Mouse (Mus musculus): ENCODE results near the gene Pikfyve.

- no peak for TF ChIP-seq CTCF (IDR thresholded peaks at IDR 0.05; ENCODE audit: insufficient read depth, low read length)
- TF ChIP-seq POLR2A (IDR thresholded peaks at IDR 0.05; ENCODE audit: borderline replicate concordance, extremely low read depth, low read depth, low read length): no peak
Measured at GRCm38 (mm10) chr1:65147326-65147725, 39.2 kb upstream of the Pikfyve start.

All from lung, adult 2 months (tissue).